Mouse (Mus musculus) thymus, postnatal 36 days (tissue): ENCODE results near the gene Tanc1.

ENCODE experiments used
- DNase-seq, 2 experiments: peaks; one replicate each; pipeline ENCODE4 v3.0.0; 2022; ENCODE audit warnings: mixed read lengths in 2 of 2

Tanc1 gene

DNA sequence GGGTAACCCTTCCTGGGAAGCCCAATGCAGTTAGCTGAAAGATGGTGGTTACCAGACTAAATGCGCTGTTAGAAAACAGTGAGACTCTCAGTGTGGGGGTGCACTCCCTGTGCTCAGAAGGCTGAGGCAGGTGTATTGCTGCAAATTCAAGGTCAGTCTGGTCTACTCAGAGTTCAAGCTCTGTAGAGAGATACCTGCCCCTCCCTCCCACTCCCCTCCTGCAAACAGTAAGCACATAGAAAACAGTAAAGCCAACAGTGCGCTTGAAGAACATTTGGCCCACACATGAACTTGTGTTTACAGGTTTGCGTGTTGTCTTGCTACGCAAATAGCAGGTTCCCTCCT lies 73.7 kb downstream of the Tanc1 start:
- DNase-seq, result no peak

DNA sequence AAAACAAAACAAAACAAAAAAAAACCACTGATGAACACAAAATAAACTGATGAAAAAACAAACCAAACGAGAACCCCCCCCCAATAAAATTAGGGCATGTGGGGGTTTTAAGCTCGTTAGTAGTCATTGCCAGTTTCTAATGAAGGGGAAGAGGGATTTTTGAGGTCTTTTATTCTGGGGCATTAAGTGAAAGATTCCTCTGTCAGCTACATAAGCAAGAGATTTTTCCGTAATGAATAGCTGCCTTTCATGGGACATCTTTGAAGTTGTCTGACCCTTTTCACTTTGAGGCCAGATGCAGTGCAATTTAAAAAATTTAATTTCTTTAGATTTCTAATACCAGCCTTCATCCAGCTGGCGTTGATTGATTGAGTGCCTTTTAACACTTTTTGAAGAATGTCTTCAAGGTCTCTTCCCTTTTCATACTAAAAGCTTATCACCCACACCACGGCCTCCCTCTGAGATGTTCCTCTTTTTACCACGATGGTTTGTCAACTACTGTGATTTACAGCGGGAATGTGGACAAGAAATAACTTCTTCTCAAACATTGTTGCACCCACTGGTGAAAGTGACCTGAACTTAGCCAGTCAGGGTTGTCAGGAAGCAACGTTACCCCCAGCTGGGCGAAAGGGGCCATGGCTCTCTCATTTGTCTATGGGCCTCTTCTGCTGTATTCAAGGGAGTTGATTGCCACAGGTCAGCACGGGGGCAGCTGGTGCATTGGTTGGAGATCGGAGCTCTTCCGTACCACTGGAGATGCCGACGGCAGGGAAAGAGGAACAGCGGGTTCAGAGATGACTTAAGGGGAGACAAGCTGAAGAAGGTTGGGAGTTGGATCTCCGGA lies 76.6 kb downstream of the Tanc1 start:
- DNase-seq, result no peak

DNA sequence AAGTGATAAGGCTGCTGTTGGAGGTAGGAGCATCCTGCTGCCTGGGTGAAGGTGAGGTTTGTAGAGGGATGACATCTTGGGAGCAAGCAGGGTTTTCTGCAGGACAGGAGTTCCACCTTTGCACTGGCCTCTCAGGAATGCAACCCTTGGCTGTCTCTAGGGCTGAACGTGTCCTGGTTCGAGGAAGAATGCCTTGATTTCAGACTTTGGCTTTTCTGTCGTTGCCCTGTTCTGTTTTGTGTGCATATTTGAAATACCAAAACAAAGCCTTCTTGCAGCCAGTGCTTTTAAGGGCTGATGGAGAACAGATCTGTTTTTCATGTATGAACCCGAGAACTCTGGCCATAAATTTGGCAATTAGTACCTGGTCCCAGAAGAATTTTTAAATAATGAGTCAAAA lies 79.3 kb downstream of the Tanc1 start:
- DNase-seq, result no peak

DNA sequence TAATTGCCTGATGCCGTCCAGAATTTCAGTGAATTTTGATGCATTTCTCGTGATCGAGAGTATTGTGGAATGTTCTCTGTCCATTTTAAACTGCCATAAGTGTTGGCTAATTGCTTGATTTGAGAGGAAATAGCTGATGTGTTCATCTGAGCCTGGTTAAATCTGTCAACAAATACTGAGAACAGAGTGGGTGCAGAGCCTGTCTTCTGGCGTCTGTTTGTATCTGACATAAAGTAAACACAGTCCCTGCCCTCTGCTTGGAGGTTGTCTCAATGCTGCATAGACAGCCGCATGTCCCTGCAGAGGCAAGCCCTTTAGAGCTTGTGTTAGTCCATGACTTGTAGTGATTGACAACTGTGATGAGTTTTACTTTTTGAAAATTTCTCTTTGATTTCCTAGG lies 81.6 kb downstream of the Tanc1 start:
- no peak for DNase-seq

DNA sequence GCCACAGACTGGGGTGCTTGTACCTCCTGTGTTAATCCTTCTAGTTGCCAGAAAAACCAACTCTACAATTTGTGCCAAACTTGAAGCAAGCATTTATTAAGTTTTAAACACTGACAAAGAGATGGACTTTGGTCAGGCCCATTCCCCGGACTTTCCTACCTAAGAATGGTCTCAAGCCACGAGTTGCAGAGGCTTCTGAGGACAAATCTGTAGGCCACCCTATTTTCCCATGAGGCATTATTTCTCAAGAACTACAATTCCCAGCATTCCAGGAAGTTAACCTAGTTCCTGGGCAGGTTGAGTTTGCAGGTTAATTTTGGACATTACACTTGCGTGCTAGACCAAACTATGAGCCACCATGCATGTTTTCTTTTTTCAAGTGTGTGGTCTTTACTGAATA lies 85.3 kb downstream of the Tanc1 start:
- DNase-seq, result no peak

DNA sequence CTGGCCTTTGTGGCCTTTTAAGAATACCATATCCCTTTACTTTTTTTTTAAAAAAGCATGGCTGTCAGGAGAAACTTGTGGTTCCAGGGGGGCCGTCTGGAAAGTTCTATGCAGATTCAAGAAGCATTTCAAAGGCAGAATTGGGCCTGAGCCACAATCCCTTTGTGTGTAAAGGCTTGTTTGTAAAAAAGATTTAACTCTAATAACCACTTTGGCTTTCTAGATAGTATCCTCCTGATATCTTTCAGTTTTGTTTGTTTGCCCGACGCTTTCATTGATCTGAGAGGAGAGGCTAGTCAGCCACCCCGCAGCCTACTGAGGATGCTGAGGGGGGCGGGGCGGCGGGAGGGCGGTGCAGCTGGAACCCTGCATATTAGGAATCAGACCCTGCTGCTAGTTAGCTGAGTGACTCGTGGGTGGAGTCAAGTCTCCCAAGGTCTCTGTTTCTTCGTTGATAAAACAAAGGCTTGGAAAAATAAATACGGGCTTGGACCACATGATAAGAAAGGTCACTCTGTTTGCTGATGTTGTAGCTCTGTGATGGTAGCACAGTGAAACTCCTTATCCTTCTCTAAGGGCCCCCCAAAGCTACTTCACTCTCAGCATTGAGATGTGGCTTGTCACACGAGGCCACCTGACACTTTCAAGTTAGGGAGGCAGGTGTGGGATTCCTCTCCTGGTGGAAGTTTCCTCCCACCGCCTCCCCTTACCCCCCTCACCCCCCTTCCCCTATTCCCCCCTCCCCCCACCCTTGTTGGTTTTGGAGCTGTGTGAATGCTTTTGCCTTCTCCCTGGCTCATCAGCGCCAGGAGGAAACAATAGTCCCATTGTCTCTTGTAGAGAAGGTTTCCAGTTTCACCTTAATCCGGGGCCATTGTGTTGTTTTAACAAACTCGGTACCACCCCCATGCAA lies 86.1 kb downstream of the Tanc1 start:
- DNase-seq, result no peak

DNA sequence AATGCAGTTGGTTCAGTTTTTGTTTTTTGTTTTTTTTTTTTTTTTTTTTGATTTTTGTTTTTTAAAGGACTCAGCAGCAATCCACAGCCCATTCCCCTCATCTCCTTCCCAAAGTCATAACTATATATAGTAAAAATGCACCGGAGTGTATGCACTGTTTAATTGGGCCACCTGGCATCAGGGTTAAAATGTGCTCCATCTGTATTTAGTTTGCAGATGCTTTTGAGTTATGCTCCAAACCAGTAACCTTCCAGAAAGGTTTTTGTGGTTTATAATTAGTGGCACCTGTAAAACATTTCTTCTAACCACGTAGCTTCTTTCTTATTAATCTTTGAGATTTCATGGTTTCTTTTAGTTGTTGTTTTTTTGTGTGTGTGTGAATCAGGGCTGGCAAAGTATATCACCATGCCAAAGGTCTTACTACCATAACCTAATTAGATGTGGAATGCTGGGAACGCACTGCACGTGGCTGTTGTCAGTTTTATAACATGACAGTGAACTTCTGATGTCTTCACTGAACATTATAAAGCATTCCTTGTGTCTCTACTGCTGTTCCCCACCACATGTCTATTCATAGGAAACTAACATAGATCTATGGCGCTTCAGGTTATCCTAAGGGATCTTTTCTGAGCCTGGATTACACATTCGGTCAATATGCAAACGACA lies 86.9 kb downstream of the Tanc1 start:
- DNase-seq, result no peak

DNA sequence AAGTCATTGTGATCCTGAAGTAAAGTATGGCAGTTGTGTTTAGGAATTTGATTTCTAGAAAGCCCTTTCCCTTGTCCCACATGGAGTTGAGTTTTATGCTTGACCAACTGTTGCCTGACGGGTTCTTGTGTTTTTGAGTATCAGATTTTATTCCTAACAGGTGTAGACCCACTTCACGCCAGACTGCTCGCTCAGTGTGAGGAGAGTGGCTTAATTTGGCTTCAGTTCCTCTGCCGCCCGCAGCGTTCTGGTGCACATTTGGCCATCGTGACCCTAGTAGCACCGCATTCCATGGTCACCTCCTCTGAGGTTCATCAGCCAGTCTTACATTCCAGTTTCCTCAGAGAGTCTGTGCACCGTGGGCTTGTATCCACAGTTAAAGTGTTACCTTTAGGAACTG lies 88.1 kb downstream of the Tanc1 start:
- DNase-seq, result no peak

DNA sequence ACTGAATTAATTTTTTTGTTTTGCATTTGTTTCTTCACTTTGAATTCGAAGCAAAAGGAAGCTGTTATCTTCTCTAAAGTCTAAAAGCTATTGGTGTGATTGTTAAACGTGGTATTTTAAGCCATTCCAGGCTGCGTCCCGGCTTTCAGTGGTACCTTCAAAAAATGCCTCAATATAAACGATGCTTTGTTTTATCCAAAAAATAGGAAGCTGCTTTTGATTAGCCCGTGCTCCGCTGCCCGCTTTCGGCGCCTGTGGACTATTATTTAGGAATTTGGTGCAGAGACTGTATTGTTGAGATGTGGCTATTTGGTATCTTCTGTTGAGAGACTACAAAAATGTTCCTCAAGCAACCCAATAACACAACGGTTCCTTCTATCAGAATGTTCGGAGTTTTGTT lies 93.4 kb downstream of the Tanc1 start:
- DNase-seq, result no peak

DNA sequence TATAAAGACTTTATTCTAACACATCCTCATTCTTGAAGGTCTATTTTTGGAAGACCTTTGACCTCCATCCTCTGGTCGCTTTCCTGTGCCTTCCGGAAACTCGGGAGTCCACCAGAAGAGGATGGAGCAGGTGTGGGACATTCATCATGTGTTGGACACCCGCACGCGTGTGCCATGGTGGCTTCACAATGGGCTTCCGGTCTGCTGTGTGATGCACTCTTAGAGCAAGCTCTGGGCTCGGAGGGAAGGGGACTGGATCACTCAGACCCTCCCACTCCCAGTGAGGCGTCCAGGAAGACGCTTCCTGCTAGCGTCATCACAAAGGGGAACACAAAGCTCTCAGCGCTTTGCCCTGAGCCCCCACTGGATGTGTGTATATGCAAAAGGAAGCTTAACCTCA lies 95.0 kb downstream of the Tanc1 start:
- DNase-seq, result no peak

DNA sequence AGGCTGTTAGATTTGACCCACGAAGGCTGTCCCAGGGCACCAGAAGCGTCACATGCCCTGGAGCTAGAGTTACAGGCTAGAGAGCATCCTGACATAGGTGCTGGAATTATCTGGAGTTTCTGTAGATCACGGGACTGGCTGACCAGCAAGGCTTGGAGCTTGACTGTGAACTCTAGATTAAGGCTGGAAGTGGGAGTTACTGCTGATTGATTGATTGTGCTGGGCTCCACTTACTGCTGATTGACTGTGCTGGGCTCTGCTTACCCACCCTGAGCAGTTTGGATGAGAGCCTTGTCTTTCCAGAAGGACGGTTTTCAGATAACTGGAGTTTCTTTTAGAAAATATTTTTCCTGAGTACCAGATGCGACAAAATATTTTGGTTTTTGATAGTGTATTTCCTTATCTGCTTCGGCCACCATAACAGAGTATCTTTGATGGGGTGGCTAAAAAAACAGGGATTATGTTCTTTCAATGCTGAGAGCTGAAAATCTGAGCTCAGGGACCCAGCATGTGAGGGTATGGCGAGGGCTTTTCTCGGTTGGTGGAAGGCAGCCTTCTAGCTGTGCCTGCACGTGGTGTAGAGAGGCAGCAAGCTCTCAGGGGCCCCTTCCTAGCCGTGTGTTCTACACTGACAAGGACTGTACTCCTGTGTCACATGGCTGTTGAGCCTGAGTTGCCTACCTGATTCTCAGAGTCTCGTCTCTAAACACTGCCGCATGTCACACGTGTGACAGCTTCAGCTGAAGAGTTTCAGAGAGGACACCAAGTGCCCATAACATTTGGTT lies 96.3 kb downstream of the Tanc1 start:
- no peak for DNase-seq

DNA sequence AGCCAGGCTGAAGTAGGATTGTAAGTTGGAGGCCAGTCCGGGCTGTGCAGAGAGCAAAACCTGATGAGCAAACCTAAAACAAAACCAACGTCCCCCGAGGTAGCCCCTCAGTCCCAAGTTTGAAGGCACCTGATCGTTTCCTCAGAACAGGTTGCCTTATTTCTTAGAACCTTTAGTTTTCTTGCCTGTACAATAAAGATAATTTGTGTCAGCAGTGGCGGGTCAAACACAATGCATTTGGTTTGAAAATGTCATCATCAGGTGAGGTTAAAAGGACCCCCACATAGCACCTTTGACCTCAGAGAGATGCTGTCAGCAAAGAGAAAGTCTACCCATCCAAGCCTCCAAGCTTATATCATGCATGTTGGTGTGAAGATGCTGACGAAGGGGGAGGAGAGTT lies 98.9 kb downstream of the Tanc1 start:
- no peak for DNase-seq

DNA sequence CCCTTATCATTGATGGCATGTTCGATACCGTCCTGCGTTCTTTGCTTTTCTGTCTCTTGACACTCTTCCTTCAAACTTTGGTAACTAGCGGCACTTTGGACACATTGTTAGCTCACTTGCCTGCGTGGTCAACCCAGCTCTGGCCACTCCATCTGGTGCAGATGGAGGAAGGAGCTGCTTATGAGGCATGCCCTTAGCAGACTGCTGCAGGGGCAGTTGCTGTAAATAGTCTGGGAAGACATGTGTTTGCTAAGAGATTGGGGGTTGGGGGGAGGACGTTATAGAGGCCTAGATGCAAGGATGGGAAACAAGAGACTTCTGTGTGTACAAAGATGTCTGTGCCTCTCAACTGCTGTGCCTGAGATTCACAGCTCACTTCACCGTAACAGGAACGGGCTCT lies 100.2 kb downstream of the Tanc1 start:
- no peak for DNase-seq

DNA sequence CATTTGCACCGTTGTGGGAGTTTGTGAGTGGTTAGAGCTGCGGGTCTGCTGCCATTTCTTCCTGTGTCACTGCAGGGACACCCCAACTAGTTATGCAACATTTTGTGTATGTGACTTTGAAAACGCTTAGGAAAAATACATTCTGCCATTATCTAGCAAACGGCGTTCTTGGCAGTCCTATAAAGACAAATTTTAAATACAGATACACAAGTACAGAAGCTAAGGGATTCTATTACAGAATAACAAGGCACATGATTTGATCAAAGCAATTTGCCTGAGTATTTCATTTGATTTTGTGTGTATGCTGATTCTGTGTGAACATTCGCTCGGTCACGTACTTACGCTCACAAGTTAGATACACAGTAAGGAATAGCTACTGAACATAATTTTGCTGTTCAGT lies 100.6 kb downstream of the Tanc1 start:
- no peak for DNase-seq

DNA sequence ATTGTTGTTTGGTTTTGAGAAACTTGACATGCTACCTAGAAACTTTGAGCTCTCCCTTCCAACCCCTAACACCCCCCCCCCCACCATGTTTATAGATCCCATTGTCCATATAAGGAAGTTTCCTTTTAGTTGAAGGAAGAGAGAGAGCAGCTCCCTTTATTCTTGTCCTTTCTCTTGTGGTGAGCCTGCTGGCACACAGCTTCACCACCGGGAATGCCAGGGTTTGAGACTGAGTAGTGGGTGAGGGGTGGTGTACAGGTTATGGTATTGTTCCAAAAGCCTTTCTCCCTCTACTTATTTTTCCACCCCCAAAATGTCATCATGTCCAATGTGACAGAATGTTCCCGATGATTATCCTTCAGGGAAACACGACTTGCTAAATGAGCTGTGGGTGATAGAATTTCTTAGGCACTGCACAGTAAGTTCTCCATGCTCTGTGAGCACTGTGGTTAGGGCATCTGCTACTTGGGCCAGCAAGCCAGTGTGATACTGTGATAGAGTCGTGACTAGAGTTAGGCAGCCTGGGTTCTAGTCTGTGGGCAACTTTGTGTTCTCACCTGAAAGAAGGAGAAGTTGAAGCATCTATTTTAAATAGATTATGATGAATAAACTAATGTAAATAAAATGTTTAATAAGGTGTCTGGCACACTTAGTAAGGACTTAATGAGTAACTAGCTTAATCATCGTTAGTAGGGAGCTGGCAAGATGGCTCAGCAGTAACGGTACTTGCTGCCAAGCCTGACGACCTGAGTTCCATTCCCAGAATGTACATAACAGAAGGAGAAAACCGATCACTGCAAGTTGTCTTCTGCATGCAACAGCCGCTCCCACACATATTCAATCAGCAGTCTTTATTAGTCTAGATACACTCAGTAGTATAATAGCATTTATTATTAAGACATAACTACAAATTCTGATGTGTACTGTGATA lies 102.0 kb downstream of the Tanc1 start:
- DNase-seq, result no peak

DNA sequence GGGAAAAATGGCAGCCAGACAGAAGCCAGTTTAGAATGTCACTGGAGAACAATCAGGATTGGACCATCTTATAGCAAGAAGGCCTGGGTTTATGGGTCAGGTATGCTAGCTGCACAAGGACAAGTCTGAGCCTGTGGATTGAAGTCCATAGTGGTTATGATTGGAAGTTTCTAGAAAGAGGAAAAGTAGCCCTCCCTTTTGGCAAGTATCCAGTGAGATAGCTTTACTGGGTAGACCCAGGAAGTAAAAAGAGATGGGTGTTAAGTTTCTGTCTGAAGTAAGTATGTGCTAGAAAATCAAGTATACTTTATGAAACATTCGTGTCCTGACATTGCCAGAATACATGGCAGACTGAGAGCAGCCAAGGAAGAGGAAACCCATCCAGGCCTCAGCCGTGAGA lies 103.2 kb downstream of the Tanc1 start:
- DNase-seq, result no peak

DNA sequence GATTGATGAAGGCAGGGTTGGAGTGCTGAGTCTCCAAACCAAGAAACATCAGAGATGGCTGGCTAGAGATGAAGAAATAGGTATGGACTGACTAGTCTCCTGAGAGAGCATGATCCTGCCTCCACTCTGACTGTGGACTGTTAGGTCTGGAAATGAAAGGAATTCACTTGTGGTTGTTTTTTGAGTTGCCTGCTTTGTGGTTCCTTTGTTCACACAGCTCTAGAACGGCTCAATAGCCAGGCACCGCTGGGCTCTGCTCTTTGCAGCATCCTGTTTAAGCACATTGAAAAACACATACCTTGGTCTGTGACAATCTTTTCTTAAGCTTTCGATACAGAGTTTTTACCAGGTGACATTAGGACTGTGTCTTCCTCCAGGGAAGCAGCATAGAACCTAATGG lies 104.6 kb downstream of the Tanc1 start:
- no peak for DNase-seq

DNA sequence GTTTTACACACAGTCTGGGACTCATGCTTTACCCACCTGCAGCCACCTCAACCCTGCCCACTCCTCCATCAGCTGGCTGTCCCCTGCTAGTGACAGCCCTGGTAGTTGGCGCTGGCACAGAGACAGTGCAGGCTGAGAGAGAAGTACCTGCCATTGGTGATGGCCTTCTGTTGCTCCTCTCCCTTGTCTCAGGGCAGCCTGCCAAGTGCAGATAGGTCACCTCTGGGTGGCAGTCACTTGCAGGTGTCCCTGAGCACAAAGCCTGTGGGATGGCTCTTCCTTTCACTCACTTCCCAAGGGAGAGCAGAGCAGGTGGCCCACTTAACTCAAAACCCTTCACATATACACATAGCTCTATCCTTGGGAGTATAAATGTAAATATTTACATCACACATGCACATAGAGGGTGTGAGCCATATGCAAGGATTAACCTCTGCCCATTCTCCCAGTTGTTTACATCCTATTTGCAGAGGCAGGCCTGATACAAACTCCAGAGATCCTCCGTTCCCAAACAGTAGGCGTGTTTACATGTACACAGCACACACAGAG lies 106.0 kb downstream of the Tanc1 start:
- DNase-seq, result no peak

DNA sequence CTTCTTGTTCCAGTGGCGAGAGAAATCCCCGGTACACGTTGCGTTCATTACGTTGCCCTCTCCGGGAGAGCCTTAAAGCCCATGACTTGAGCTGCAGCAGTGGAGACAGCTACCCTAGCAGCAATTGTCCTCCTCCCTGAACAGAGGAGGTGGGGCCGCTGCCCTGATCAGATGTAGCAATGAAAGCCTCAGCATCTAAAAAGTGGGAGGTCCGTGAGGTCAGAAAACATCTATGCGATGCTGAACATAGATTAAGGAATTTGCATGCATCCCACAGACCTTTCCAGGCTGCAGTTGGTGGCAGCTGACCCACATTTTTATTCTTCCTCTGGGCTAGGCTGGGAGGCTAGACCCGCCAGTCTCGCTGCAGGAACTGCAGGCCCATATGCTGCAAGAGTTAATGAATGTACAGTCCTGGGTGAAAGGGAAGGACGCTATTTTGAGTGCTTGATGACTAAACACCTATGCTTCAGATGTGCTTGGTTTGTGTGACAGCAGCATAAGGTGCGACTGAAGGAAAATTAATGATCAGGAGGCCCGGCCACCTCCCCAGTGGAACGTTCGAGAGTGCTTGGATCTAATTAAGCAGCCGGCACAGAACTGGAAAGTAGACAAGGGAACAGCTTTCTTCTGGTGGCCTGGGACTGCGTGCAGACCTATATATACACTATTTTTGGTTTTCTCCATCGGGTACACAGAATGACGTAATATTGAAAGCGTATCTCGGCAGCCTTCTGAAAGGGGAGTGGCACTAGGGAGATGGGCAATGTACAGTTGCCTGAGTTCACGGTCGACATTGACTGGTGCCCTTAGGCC lies 107.0 kb downstream of the Tanc1 start:
- DNase-seq, result no peak

DNA sequence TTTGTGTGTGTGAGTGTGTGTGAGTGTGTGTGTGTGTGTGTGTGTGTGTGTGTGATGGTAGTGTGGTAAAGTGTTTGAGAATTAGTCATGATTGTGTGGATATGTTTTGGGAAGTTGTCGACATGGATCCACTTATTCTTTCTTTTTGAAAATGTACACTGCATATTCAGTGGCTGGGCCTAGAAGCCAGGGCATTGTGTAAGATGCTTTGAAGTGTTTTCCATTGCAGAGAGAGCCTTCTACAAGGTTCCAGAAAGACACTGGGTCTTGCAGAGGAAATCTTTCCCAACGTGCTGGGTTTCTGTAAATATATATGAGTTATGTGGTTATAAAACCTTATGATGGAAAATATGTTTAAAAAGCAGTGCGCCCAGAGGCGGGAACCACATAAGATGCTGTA lies 108.0 kb downstream of the Tanc1 start:
- no peak for DNase-seq

DNA sequence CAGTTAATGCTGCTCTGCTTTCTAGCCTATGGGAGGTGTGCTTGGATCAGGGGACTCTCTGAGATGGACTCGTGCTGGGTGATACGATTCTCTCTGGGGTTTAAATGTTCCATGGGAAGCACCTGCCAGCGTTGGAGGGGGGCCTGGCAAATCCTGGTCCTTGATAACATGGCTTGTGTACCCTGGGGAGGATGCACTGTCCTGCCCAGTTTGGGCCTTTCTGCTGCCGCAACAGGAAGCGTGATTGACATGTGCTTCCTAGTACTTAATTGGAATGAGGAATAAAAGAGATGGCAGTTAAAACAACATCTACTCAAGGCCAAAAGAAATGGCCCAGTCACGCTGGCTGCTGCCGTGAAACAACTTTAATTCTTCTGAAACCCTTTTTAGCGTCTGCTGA lies 109.3 kb downstream of the Tanc1 start:
- DNase-seq, result no peak
